Mouse (Mus musculus) hindbrain, embryonic 15.5 days (tissue): ENCODE measurements around the gene Mrpl53. TPM values are rescaled to one million over a fixed set of nuclear protein-coding genes. Genes with fewer than 3 reads are reported as not detected.

Experiments
- ATAC-seq: fragments of 200-750 bp; cut with Nextera tagmentation; 2 replicates; pipeline ENCODE4 v1.8.0; 2017; ENCODE audit warnings: low read depth, moderate number of reproducible peaks, moderate TSS enrichment; ENCODE audit not compliant: low FRiP score
- H3K27ac ChIP-seq: fragments of 300-500 bp; sonication (generic); replicated peaks from 2 replicates; pipeline ENCODE4 v1.5.1; 2015; ENCODE audit warnings: mild to moderate bottlenecking, inconsistent platforms
- H3K27me3 ChIP-seq: fragments of 300-500 bp; sonication (generic); 2 replicates; pipeline ENCODE4 v1.6.1; 2015; ENCODE audit warnings: control low read depth, inconsistent platforms
- H3K36me3 ChIP-seq: fragments of 300-500 bp; sonication (generic); 2 replicates; pipeline ENCODE4 v1.6.1; 2015; ENCODE audit warnings: control low read depth, inconsistent platforms
- H3K4me1 ChIP-seq: fragments of 300-500 bp; sonication (generic); replicated peaks from 2 replicates; pipeline ENCODE4 v1.6.1; 2015; ENCODE audit warnings: control low read depth, inconsistent platforms
- H3K4me2 ChIP-seq: fragments of 300-500 bp; sonication (generic); 2 replicates; pipeline ENCODE4 v1.6.1; 2015; ENCODE audit warnings: moderate library complexity, mild to moderate bottlenecking, inconsistent platforms
- H3K4me3 ChIP-seq: fragments of 300-500 bp; sonication (generic); 2 replicates; pipeline ENCODE4 v1.5.1; 2015; ENCODE audit warnings: mild to moderate bottlenecking, inconsistent platforms
- H3K9ac ChIP-seq: fragments of 300-500 bp; sonication (generic); 2 replicates; pipeline ENCODE4 v1.6.1; 2015; ENCODE audit warnings: inconsistent platforms
- H3K9me3 ChIP-seq: fragments of 300-500 bp; sonication (generic); 2 replicates; pipeline ENCODE4 v1.6.1; 2016; ENCODE audit warnings: control low read depth, inconsistent platforms
- WGBS: fragments of 180-500 bp; shearing (Covaris S2); methylation state at CpG from one replicate; pipeline ENCODE4 v1.1.7; 2015; 5-methylcytosine and 5-hydroxymethylcytosine counted together
- polyA plus RNA-seq: library from polyadenylated mRNA; unstranded; fragments of >200 nt; fragmentation: Nextera tagmentation; extraction: Ambion mirVana; gene quantifications from 2 replicates; pipeline ENCODE4 v1.2.1, GENCODE M21; 2015

Gene Mrpl53
- polyA plus RNA-seq, 1 experiment from 2014 or later = 113 TPM

GRCm38 (mm10) chr6:83117616-83118015 lies 8.8 kb downstream of the Mrpl53 start:
- Histone ChIP-seq H3K36me3 (peaks cover 22% of the 10 kb centered on the region), H3K4me3 (no peak overlapping the region), H3K4me2 (no peak overlapping the region), H3K9me3 (no peaks in the 10 kb centered on the region), H3K27ac (no peak overlapping the region), H3K9ac (no peak overlapping the region), H3K4me1 (peaks cover 58% of the 10 kb centered on the region), H3K27me3 (no peaks in the 10 kb centered on the region)
- WGBS = 91% methylated on average over 13 of the region's 13 CpGs
- no peak for ATAC-seq

- H3K4me1 ChIP-seq = peaks cover 64% of the 10 kb centered on the region
Measured at GRCm38 (mm10) chr6:83118369-83118768, 9.5 kb downstream of the Mrpl53 start.

GRCm38 (mm10) chr6:83118825-83119733 lies 10.2 kb downstream of the Mrpl53 start:
- Histone ChIP-seq H3K36me3 (peaks cover 22% of the 10 kb centered on the region), H3K4me1 (peaks cover 68% of the 10 kb centered on the region), H3K4me2 (peak overlapping the region; percentile 99), H3K4me3 (no peak overlapping the region; the same call in 1 of the 2 replicates), H3K9ac (no peak overlapping the region), H3K27me3 (no peaks in the 10 kb centered on the region), H3K9me3 (no peaks in the 10 kb centered on the region), H3K27ac (no peak overlapping the region)
- no peak for ATAC-seq
- WGBS = 87% methylated on average over 14 of the region's 14 CpGs

More at GRCm38 (mm10) chr6:83118369-83118768, 9.5 kb downstream of the Mrpl53 start:
- Histone ChIP-seq H3K36me3 (peaks cover 22% of the 10 kb centered on the region), H3K4me2 (no peak overlapping the region), H3K4me3 (no peak overlapping the region), H3K27ac (no peak overlapping the region), H3K9ac (no peak overlapping the region), H3K9me3 (no peaks in the 10 kb centered on the region), H3K27me3 (no peaks in the 10 kb centered on the region)
- WGBS = 78% methylated on average over 11 of the region's 11 CpGs
- no peak for ATAC-seq

- no peak for ATAC-seq
- H3K4me2 ChIP-seq = peak overlapping the region; percentile 99
- peaks cover 69% of the 10 kb centered on the region for H3K4me1 ChIP-seq
- peak overlapping the region; percentile 70; the same call in 1 of the 2 replicates for H3K9ac ChIP-seq
- H3K9me3 ChIP-seq = no peaks in the 10 kb centered on the region
- H3K27me3 ChIP-seq = no peaks in the 10 kb centered on the region
- WGBS = 51% methylated on average over 7 of the region's 7 CpGs
- no peak overlapping the region for H3K27ac ChIP-seq
- H3K4me3 ChIP-seq = peak overlapping the region; percentile 65
- H3K36me3 ChIP-seq = peaks cover 22% of the 10 kb centered on the region
Measured at GRCm38 (mm10) chr6:83119734-83120051, 10.9 kb downstream of the Mrpl53 start.

- Histone ChIP-seq H3K27me3 (no peaks in the 10 kb centered on the region), H3K9me3 (no peaks in the 10 kb centered on the region), H3K36me3 (peaks cover 22% of the 10 kb centered on the region), H3K4me2 (peak within 1 kb of the TSS; percentile 99), H3K4me3 (peak within 1 kb of the TSS; percentile 65), H3K27ac (peak within 1 kb of the TSS; percentile 95), H3K9ac (peak within 1 kb of the TSS; percentile 76), H3K4me1 (peaks cover 68% of the 10 kb centered on the region)
- WGBS = under 1% methylated on average over 38 of the region's 38 CpGs
- ATAC-seq = peak; percentile 96
Measured at GRCm38 (mm10) chr6:83120930-83121862, 12.4 kb downstream of the Mrpl53 start, which contains the start of gene Wbp1. Gene Wbp1, minus strand, starts transcription at chr6:83121559.

- Histone ChIP-seq H3K9me3 (no peaks in the 10 kb centered on the region), H3K9ac (peak overlapping the region; percentile 76), H3K4me2 (peak overlapping the region; percentile 99), H3K27ac (peak overlapping the region; percentile 95), H3K4me3 (peak overlapping the region; percentile 65), H3K4me1 (peaks cover 59% of the 10 kb centered on the region), H3K27me3 (no peaks in the 10 kb centered on the region), H3K36me3 (peaks cover 20% of the 10 kb centered on the region)
- 2% methylated on average over 38 of the region's 52 CpGs for WGBS
- peak; percentile 2; the same call in 1 of the 2 replicates for ATAC-seq
Measured at GRCm38 (mm10) chr6:83121863-83122710, 13.2 kb downstream of the Mrpl53 start.

GRCm38 (mm10) chr6:83122961-83123360 lies 14.1 kb downstream of the Mrpl53 start:
- Histone ChIP-seq H3K4me2 (peak overlapping the region; percentile 99), H3K27ac (no peak overlapping the region), H3K27me3 (no peaks in the 10 kb centered on the region), H3K4me1 (peaks cover 56% of the 10 kb centered on the region), H3K36me3 (peaks cover 11% of the 10 kb centered on the region), H3K9me3 (no peaks in the 10 kb centered on the region), H3K9ac (no peak overlapping the region), H3K4me3 (peak overlapping the region; percentile 65; the same call in 1 of the 2 replicates)
- no peak for ATAC-seq
- WGBS = 56% methylated on average over 5 of the region's 5 CpGs

- peak overlapping the region; percentile 81 for H3K4me3 ChIP-seq
- H3K27ac ChIP-seq = peak overlapping the region; percentile 71
- ATAC-seq = peak; percentile 4; the same call in 1 of the 2 replicates
- H3K9me3 ChIP-seq = no peaks in the 10 kb centered on the region
- peak overlapping the region; percentile 96 for H3K4me2 ChIP-seq
- under 1% methylated on average over 30 of the region's 30 CpGs for WGBS
- peaks cover 41% of the 10 kb centered on the region for H3K4me1 ChIP-seq
- H3K9ac ChIP-seq = peak overlapping the region; percentile 65
- H3K36me3 ChIP-seq = no peaks in the 10 kb centered on the region
- H3K27me3 ChIP-seq = no peaks in the 10 kb centered on the region
Measured at GRCm38 (mm10) chr6:83124851-83125312, 16.0 kb downstream of the Mrpl53 start.

- H3K9me3 ChIP-seq = no peaks in the 10 kb centered on the region
- ATAC-seq = no peak
Measured at GRCm38 (mm10) chr6:83125331-83125730, 16.5 kb downstream of the Mrpl53 start, which contains the start of gene Ino80b. Gene Ino80b, minus strand, starts transcription at chr6:83125431.

GRCm38 (mm10) chr6:83127419-83127818 lies 18.6 kb downstream of the Mrpl53 start:
- no peak for ATAC-seq
- Histone ChIP-seq H3K4me3 (no peak overlapping the region), H3K4me2 (no peak overlapping the region), H3K9me3 (no peaks in the 10 kb centered on the region), H3K36me3 (no peaks in the 10 kb centered on the region), H3K9ac (no peak overlapping the region), H3K27me3 (no peaks in the 10 kb centered on the region), H3K4me1 (peaks cover 24% of the 10 kb centered on the region), H3K27ac (no peak overlapping the region)
- WGBS = 98% methylated on average over 5 of the region's 5 CpGs

More at GRCm38 (mm10) chr6:83125331-83125730, 16.5 kb downstream of the Mrpl53 start, which contains the start of gene Ino80b:
- Histone ChIP-seq H3K36me3 (no peaks in the 10 kb centered on the region), H3K27ac (peak within 1 kb of the TSS; percentile 71), H3K9ac (peak within 1 kb of the TSS; percentile 65), H3K4me3 (peak within 1 kb of the TSS; percentile 81), H3K4me1 (peaks cover 37% of the 10 kb centered on the region), H3K4me2 (peak within 1 kb of the TSS; percentile 96), H3K27me3 (no peaks in the 10 kb centered on the region)
- WGBS = 19% methylated on average over 5 of the region's 5 CpGs
